Mouse (Mus musculus): ENCODE measurements at regions not wholly inside any gene's neighbourhood (a gene's known extent, or its start where the extent isn't known, plus 50 kb on each side); places are given as distances from the start of the nearest gene placed in this dataset.

DNA sequence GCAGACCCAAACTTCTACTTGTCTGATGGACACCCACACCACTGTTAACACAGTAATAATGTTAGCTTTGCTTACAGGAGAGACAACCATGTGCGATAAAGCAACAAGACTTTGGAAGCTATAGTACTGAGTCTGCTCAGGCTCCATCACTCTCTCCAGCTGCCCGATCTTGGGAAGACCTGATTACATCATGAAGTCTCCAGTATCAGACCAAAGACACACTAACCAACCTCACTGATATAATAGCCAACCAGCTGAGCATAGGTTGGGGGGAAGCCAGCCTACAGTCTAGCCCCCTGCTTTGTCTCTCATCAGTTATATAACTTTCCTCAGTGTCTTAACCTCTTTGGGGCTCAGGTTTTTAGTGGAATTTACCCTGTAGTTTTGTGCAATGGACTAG lies 51.9 kb upstream of the Cdyl start:
- TF ChIP-seq TAL1 (IDR thresholded peaks at IDR 0.05; ENCODE audit: low read length) (no peak), GATA1 (IDR thresholded peaks at IDR 0.05; ENCODE audit: low read length) (no peak)
- no peaks in the 10 kb centered on the region for H3K27me3 ChIP-seq (ENCODE audit: control insufficient read depth)
- H3K9me3 ChIP-seq (ENCODE audit: control insufficient read depth, low read length), result peaks cover 2% of the 10 kb centered on the region; the same call in 1 of the 2 replicates
- H3K4me3 ChIP-seq (replicated peaks), result no peak overlapping the region
- H3K4me1 ChIP-seq (ENCODE audit: control insufficient read depth), result peaks cover 61% of the 10 kb centered on the region
- no peaks in the 10 kb centered on the region for H3K36me3 ChIP-seq (ENCODE audit: control insufficient read depth)

Measured in erythroblast, embryonic 14.5 days (primary cell).